Mouse (Mus musculus): ENCODE measurements around the gene Hrh1. TPM values are rescaled to one million over a fixed set of nuclear protein-coding genes. Genes with fewer than 3 reads are reported as not detected.

Gene Hrh1
- not detected for polyA plus RNA-seq (2014; fragmentation: Illumina TruSeq; extraction: RNeasy Lipid Tissue Mini Kit (QIAGEN cat#74804); ENCODE audit: low read depth, low replicate concordance)

GRCm38 (mm10) chr6:114397691-114398217 lies at the start of gene Hrh1:
Gene Hrh1 (plus strand): TSS chr6:114397936.

Other genes with a start within 250 kb of the Hrh1 start
- not detected for gene Slc6a1, start 115.3 kb upstream of the Hrh1 start, polyA plus RNA-seq (2014; fragmentation: Illumina TruSeq; extraction: RNeasy Lipid Tissue Mini Kit (QIAGEN cat#74804); ENCODE audit: low read depth, low replicate concordance)
- 5.9 TPM for gene Atg7, start 245.2 kb downstream of the Hrh1 start, polyA plus RNA-seq (2014; fragmentation: Illumina TruSeq; extraction: RNeasy Lipid Tissue Mini Kit (QIAGEN cat#74804); ENCODE audit: low read depth, low replicate concordance)